Mouse (Mus musculus): ENCODE measurements around the gene Grm8. TPM values are rescaled to one million over a fixed set of nuclear protein-coding genes. Genes with fewer than 3 reads are reported as not detected.

Gene Grm8
- polyA plus RNA-seq, 1 experiment from 2014 or later: 3.0 TPM

- ATAC-seq (ENCODE audit: low FRiP score): no peak
- H3K27me3 ChIP-seq: no peaks in the 10 kb centered on the region
- no peaks in the 10 kb centered on the region for H3K9me3 ChIP-seq
- no peak overlapping the region for H3K9ac ChIP-seq
- H3K27ac ChIP-seq: no peak overlapping the region
- 70% methylated on average over 1 of the region's 1 CpGs for WGBS
- no peaks in the 10 kb centered on the region for H3K36me3 ChIP-seq (replicated peaks)
- H3K4me1 ChIP-seq: no peaks in the 10 kb centered on the region
- H3K4me3 ChIP-seq (replicated peaks): no peak overlapping the region
- no peak overlapping the region for H3K4me2 ChIP-seq
Measured at GRCm38 (mm10) chr6:28114916-28115315, 20.1 kb downstream of the Grm8 start.

DNA sequence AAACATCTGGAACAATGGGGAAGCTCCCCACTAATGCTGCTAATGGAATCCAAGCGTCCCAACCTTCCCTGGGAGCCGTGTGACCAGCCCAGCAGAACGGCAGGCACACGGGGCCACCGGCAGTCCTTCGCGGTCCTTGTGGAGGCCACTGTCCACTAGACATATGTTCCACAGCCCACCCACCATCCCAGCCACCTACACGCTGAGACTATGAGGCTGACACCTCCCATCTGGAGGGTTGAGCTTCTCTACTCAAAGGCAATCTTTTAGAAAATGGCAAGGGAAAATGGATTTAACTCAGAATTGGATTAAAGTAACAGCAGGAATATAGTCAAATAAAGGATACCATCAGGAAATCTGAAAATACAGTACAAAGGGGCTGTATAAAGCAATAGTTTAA lies 23.4 kb downstream of the Grm8 start:
- ATAC-seq (ENCODE audit: low FRiP score): no peak
- Histone ChIP-seq H3K4me2 (no peak overlapping the region), H3K4me3 (replicated peaks) (no peak overlapping the region), H3K27me3 (no peaks in the 10 kb centered on the region), H3K9ac (no peak overlapping the region), H3K4me1 (no peaks in the 10 kb centered on the region), H3K9me3 (no peaks in the 10 kb centered on the region), H3K27ac (no peak overlapping the region), H3K36me3 (replicated peaks) (no peaks in the 10 kb centered on the region)
- WGBS: 92% methylated on average over 8 of the region's 8 CpGs

DNA sequence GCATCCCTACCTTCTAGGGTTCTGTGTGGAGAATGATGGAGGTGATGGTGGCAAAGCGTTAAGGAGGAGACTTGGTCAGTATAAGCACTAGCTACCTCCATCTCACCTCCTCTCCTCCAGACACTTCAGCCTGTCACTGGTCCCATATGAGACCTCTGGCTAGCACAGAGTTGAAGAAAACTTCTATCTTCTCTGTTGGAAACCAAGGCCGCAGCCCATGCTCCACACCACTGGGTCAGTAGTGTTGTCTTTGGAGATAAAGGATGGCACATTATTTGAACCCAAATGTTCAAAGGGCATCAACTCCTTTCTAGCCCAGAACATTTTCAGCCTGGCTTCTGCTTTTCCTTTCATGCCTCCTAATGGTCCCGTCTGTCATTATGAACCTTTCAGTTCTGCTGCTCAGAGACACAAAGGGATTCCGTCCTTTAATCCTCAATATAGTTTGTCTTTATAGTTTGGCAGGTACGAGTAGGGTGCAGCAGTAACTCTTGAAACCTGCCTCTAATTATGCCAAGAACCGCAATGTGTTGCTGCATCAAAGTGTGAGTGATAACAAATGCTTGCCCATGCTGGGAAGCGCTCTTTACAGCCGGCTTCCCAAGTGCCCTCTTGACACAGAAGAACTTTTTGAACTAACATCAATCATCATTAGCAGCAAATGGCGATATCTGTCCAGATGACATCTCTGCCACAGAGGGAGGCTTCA lies 32.2 kb downstream of the Grm8 start:
- Histone ChIP-seq H3K9ac (no peak overlapping the region), H3K4me3 (replicated peaks) (no peak overlapping the region), H3K4me2 (no peak overlapping the region), H3K9me3 (no peaks in the 10 kb centered on the region), H3K4me1 (no peaks in the 10 kb centered on the region), H3K27me3 (no peaks in the 10 kb centered on the region), H3K27ac (no peak overlapping the region), H3K36me3 (replicated peaks) (no peaks in the 10 kb centered on the region)
- WGBS: 56% methylated on average over 9 of the region's 9 CpGs
- ATAC-seq (ENCODE audit: low FRiP score): no peak

DNA sequence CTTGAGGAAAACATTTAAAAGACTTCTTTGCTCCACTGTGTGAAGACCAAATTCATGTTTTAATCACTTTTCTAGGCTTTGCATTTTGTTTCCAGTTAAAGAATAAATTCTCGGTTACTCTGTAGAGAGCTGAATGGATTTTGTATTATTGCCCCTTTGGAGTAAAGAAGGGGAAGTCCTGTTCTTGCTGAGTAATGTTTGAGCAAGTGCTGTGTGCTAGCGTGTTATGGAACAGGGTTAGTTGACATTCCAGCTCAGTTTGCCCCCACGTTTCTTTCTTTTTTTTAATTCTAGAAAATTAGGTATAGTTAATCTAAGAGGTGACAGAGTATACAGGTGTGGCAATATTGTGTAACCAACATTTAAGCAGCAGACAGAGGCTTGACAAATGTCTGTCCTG lies 35.0 kb downstream of the Grm8 start:
- ATAC-seq (ENCODE audit: low FRiP score): no peak
- H3K36me3 ChIP-seq (replicated peaks): no peaks in the 10 kb centered on the region
- H3K4me2 ChIP-seq: no peak overlapping the region
- no peak overlapping the region for H3K9ac ChIP-seq
- H3K27me3 ChIP-seq: no peaks in the 10 kb centered on the region
- no peaks in the 10 kb centered on the region for H3K9me3 ChIP-seq
- H3K27ac ChIP-seq: no peak overlapping the region
- H3K4me3 ChIP-seq (replicated peaks): no peak overlapping the region
- H3K4me1 ChIP-seq: no peaks in the 10 kb centered on the region
- WGBS: 83% methylated on average over 3 of the region's 3 CpGs

GRCm38 (mm10) chr6:28092511-28092910 lies 42.5 kb downstream of the Grm8 start:
- H3K27ac ChIP-seq: no peak overlapping the region
- no peak overlapping the region for H3K4me3 ChIP-seq (replicated peaks)
- no peaks in the 10 kb centered on the region for H3K9me3 ChIP-seq
- H3K27me3 ChIP-seq: no peaks in the 10 kb centered on the region
- no peak for ATAC-seq (ENCODE audit: low FRiP score)
- no peak overlapping the region for H3K4me2 ChIP-seq
- 93% methylated on average over 6 of the region's 6 CpGs for WGBS
- no peaks in the 10 kb centered on the region for H3K36me3 ChIP-seq (replicated peaks)
- no peak overlapping the region for H3K9ac ChIP-seq
- no peaks in the 10 kb centered on the region for H3K4me1 ChIP-seq

DNA sequence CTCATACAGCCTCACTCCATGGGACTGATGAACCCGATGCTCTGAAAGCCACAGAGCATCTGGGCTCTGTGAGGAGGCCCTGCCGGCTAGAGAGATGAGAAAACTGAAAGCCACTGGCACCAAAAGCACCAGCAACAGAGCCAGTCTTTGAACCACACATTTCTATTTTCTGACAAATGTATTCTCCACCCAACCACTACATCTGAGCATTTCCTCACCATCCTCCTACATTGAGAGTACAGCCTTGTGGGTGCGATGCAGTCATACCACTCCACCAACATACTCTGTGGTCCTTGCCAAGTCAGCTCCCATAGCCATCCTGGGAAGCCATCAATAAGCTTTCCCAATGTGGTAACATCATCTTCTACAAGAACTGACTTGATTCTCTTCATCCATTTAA lies 43.1 kb downstream of the Grm8 start:
- Histone ChIP-seq H3K27me3 (no peaks in the 10 kb centered on the region), H3K4me2 (no peak overlapping the region), H3K4me1 (no peaks in the 10 kb centered on the region), H3K27ac (no peak overlapping the region), H3K36me3 (replicated peaks) (no peaks in the 10 kb centered on the region), H3K9me3 (no peaks in the 10 kb centered on the region), H3K4me3 (replicated peaks) (no peak overlapping the region), H3K9ac (no peak overlapping the region)
- no peak for ATAC-seq (ENCODE audit: low FRiP score)
- WGBS: 89% methylated on average over 3 of the region's 3 CpGs

GRCm38 (mm10) chr6:28090981-28091380 lies 44.0 kb downstream of the Grm8 start:
- no peak for ATAC-seq (ENCODE audit: low FRiP score)
- no peak overlapping the region for H3K27ac ChIP-seq
- H3K4me3 ChIP-seq (replicated peaks): no peak overlapping the region
- H3K9me3 ChIP-seq: no peaks in the 10 kb centered on the region
- H3K36me3 ChIP-seq (replicated peaks): no peaks in the 10 kb centered on the region
- no peaks in the 10 kb centered on the region for H3K4me1 ChIP-seq
- no peak overlapping the region for H3K9ac ChIP-seq
- H3K27me3 ChIP-seq: no peaks in the 10 kb centered on the region
- H3K4me2 ChIP-seq: no peak overlapping the region

DNA sequence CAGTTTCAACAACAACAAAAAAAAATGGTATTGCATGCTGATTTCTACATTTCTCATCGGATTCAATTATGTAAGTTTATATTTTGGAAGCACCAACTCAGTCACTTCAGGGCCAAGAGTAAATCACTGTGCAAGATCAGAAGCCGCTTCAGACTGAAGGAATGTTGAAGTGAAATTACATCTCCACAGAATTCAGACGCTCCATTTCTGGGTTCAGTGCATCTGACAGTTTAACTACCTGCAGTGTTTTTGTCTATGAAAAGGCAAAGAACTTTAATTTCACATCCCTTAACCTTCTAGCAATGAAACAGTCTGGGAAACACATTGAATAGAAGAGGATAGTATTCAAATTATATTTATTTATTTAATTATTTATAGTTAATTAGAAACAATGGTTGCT lies 59.4 kb downstream of the Grm8 start:
- no peak overlapping the region for H3K27ac ChIP-seq
- no peak overlapping the region for H3K9ac ChIP-seq
- no peak overlapping the region for H3K4me3 ChIP-seq (replicated peaks)
- 88% methylated on average over 3 of the region's 3 CpGs for WGBS
- H3K4me1 ChIP-seq: no peaks in the 10 kb centered on the region
- no peak overlapping the region for H3K4me2 ChIP-seq
- no peak for ATAC-seq (ENCODE audit: low FRiP score)
- H3K9me3 ChIP-seq: no peaks in the 10 kb centered on the region
- no peaks in the 10 kb centered on the region for H3K27me3 ChIP-seq
- no peaks in the 10 kb centered on the region for H3K36me3 ChIP-seq (replicated peaks)

DNA sequence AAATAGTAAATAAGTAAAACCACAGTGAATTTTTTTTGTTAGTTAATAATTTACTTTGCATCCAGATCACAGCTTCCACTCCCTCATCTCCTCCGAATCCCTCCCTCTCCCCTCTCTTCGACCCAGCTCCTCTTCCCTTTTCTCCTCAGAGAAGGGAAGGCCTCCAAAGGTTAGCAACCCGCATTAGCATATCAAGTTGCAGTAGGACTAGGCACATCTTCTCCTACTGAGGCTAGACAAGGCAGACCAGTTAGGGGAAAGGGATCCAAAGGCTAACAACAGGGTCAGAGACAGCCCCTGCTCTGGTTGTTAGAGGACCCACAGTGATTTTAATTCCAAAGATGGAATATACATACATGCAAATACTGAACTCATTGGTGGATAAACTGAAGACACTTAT lies 60.5 kb downstream of the Grm8 start:
- Histone ChIP-seq H3K27ac (no peak overlapping the region), H3K27me3 (no peaks in the 10 kb centered on the region), H3K4me2 (no peak overlapping the region), H3K4me1 (no peaks in the 10 kb centered on the region), H3K36me3 (replicated peaks) (no peaks in the 10 kb centered on the region), H3K9me3 (no peaks in the 10 kb centered on the region), H3K9ac (no peak overlapping the region), H3K4me3 (replicated peaks) (no peak overlapping the region)
- no peak for ATAC-seq (ENCODE audit: low FRiP score)
- WGBS: 54% methylated on average over 3 of the region's 3 CpGs

- no peak for ATAC-seq (ENCODE audit: low FRiP score)
- Histone ChIP-seq H3K27me3 (no peaks in the 10 kb centered on the region), H3K36me3 (replicated peaks) (no peaks in the 10 kb centered on the region), H3K9me3 (no peaks in the 10 kb centered on the region), H3K4me3 (replicated peaks) (no peak overlapping the region), H3K4me2 (no peak overlapping the region), H3K9ac (no peak overlapping the region), H3K4me1 (no peaks in the 10 kb centered on the region), H3K27ac (no peak overlapping the region)
- 65% methylated on average over 2 of the region's 2 CpGs for WGBS
Measured at GRCm38 (mm10) chr6:28051966-28052365, 83.0 kb downstream of the Grm8 start.

DNA sequence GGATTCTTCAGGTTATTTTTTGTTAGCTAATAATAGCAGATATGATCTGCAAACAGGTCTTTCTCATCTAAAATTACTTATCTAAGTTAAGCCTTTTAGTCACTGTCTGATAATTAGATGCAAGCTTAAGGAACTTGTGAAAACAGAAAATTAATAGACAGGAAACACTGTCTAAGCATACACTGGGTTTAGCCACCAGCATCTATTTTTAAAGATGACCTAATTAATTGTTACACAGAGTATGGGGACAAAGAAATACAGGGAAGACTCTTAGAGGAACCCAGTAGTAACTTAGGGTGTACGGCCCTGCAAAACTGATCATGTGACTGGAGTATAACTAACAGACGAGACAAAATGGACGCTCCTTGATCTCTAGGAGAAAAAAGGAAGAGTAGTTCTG lies 92.6 kb downstream of the Grm8 start:
- no peak for ATAC-seq (ENCODE audit: low FRiP score)
- Histone ChIP-seq H3K4me2 (no peak overlapping the region), H3K27ac (no peak overlapping the region), H3K36me3 (replicated peaks) (no peaks in the 10 kb centered on the region), H3K4me1 (no peaks in the 10 kb centered on the region), H3K4me3 (replicated peaks) (no peak overlapping the region), H3K27me3 (no peaks in the 10 kb centered on the region), H3K9me3 (no peaks in the 10 kb centered on the region), H3K9ac (no peak overlapping the region)
- 86% methylated on average over 3 of the region's 3 CpGs for WGBS

DNA sequence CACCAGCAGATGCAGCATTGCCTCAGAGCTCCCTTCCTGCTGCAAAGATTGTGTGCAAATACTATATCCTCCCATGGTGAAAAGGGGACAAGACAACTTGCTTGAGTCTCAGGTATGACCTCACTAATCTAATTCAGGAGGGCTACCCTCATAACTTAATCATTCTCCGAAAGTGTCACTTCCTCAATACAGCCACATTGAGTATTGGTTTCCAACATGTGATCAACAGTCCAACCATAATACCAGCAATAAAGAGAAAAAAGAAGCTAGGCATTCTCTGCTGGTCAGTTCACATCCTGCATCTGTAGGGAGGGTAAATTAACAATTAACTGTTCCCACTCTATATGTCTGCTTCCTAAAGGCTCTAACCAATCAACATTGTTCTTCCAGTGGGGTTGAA lies 94.2 kb downstream of the Grm8 start:
- H3K27me3 ChIP-seq: no peaks in the 10 kb centered on the region
- H3K27ac ChIP-seq: no peak overlapping the region
- H3K4me1 ChIP-seq: no peaks in the 10 kb centered on the region
- no peak overlapping the region for H3K9ac ChIP-seq
- ATAC-seq (ENCODE audit: low FRiP score): no peak
- no peak overlapping the region for H3K4me2 ChIP-seq
- H3K9me3 ChIP-seq: no peaks in the 10 kb centered on the region
- WGBS: 93% methylated on average over 1 of the region's 1 CpGs
- no peak overlapping the region for H3K4me3 ChIP-seq (replicated peaks)
- no peaks in the 10 kb centered on the region for H3K36me3 ChIP-seq (replicated peaks)

DNA sequence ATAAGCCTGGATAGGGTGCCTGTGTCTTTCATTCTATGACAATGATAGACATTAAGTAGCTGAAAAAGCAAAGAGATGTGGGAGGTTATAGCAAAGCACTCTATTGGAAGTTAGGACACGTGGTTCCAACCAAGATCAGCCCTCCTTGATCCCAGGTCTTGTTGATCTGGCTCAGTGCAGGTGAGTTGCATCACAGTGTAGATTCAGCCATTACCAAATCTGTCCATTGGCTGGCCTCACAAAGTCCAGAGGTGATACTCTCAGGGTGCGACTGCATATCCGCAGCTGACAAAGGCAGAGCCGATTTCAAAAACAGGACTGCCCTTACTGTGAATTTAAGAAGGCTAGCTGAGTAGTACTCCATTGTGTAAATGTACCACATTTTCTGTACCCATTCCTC lies 103.0 kb downstream of the Grm8 start:
- Histone ChIP-seq H3K27ac (no peak overlapping the region), H3K9me3 (no peaks in the 10 kb centered on the region), H3K4me1 (no peaks in the 10 kb centered on the region), H3K36me3 (replicated peaks) (no peaks in the 10 kb centered on the region), H3K4me2 (no peak overlapping the region), H3K4me3 (replicated peaks) (no peak overlapping the region), H3K27me3 (no peaks in the 10 kb centered on the region), H3K9ac (no peak overlapping the region)
- no peak for ATAC-seq (ENCODE audit: low FRiP score)
- 94% methylated on average over 4 of the region's 4 CpGs for WGBS
